Mouse (Mus musculus) ES-Bruce4 (cell line): ENCODE measurements around the gene Itgb2.

ENCODE experiments used
- CTCF ChIP-seq: IDR thresholded peaks from one replicate; pipeline ENCODE4 v1.8.1; 2011; ENCODE audit warnings: low read depth, low read length
- EP300 ChIP-seq: IDR thresholded peaks from 2 replicates; pipeline ENCODE4 v1.6.1; 2011; ENCODE audit warnings: low read depth, low read length; ENCODE audit not compliant: insufficient read depth
- POLR2A ChIP-seq: IDR thresholded peaks from one replicate; pipeline ENCODE4 v1.8.1; 2011; ENCODE audit warnings: low read length; ENCODE audit not compliant: insufficient read depth

DNA sequence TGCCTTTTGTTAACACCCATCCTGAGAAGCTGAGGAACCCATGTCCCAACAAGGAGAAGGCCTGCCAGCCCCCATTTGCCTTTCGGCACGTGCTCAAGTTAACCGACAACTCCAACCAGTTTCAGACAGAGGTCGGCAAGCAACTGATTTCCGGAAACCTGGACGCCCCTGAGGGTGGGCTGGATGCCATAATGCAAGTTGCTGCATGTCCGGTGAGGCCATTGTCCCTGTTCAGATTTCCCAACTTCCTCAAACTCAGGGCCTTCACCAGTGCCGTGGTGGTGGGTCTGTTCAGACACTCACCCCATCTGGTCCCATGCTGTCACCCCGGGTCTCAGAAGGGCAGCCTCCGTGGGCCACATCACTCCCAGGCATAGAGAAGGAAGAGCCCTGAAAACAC lies 18.5 kb downstream of the Itgb2 start:
- TF ChIP-seq POLR2A = no peak
- no peak for TF ChIP-seq EP300
- no peak for TF ChIP-seq CTCF
